Mouse (Mus musculus) thymus, adult 2 months (tissue): Measurements from ENCODE around the gene Rnf181. TPM values are rescaled to one million over a fixed set of nuclear protein-coding genes. Genes with fewer than 3 reads are reported as not detected.

ENCODE experiments used
- DNase-seq: peaks from one replicate; pipeline ENCODE4 v3.0.0; 2021
- H3K27ac ChIP-seq: fragments of 200-500 bp; 2 replicates; pipeline ENCODE4 v1.5.1; 2012; ENCODE audit warnings: low read length, control low read depth; ENCODE audit not compliant: control insufficient read depth, insufficient read depth
- H3K27me3 ChIP-seq: fragments of 200-500 bp; 2 replicates; pipeline ENCODE4 v1.6.1; 2012; ENCODE audit warnings: mild to moderate bottlenecking, low read length, moderate library complexity, mixed read lengths; ENCODE audit not compliant: control insufficient read depth, insufficient read depth
- H3K36me3 ChIP-seq: fragments of 200-500 bp; 2 replicates; pipeline ENCODE4 v1.6.1; 2012; ENCODE audit warnings: mild to moderate bottlenecking, low read length, moderate library complexity; ENCODE audit not compliant: control insufficient read depth, insufficient read depth
- H3K4me1 ChIP-seq: fragments of 200-500 bp; replicated peaks from 2 replicates; pipeline ENCODE4 v1.6.1; 2012; ENCODE audit warnings: low read length; ENCODE audit not compliant: control insufficient read depth, insufficient read depth
- H3K4me3 ChIP-seq: fragments of 200-500 bp; 2 replicates; pipeline ENCODE4 v1.5.1; 2012; ENCODE audit warnings: mild to moderate bottlenecking, low read length, control low read depth, moderate library complexity; ENCODE audit not compliant: control insufficient read depth, insufficient read depth
- CTCF ChIP-seq: fragments of 200-500 bp; IDR thresholded peaks from 2 replicates; pipeline ENCODE4 v1.5.1; 2012; ENCODE audit warnings: mild to moderate bottlenecking, control low read depth, low read length, moderate library complexity, borderline replicate concordance; ENCODE audit not compliant: control insufficient read depth, poor library complexity, insufficient read depth; ENCODE audit errors: extremely low read depth
- POLR2A ChIP-seq: fragments of 200-500 bp; IDR thresholded peaks from 2 replicates; pipeline ENCODE4 v1.6.1; 2012; ENCODE audit warnings: mild to moderate bottlenecking, low read length, control low read depth, moderate library complexity; ENCODE audit not compliant: control insufficient read depth, poor library complexity, insufficient read depth; ENCODE audit errors: extremely low read depth
- WGBS: fragments of 180-500 bp; shearing (Covaris S2); methylation state at CpG from one replicate; pipeline ENCODE4 v1.1.7; 2018; 5-methylcytosine and 5-hydroxymethylcytosine counted together
- polyA plus RNA-seq: library from polyadenylated mRNA; depleted of rRNA; stranded (reverse); fragments of >200 nt; gene quantifications from 2 replicates; pipeline ENCODE4 v1.2.3, GENCODE M21; 2012

Gene Rnf181
- polyA plus RNA-seq, 1 experiment: 98.9 TPM

GRCm38 (mm10) chr6:72362132-72363028, 4.4 kb downstream of the Rnf181 start:
- Histone ChIP-seq H3K4me3 (peak overlapping the region; percentile 70), H3K4me1 (peaks cover 11% of the 10 kb centered on the region), H3K27me3 (no peaks in the 10 kb centered on the region), H3K27ac (peak overlapping the region; percentile 79), H3K36me3 (peaks cover 13% of the 10 kb centered on the region; the same call in 1 of the 2 replicates)
- no peak for TF ChIP-seq CTCF
- TF ChIP-seq POLR2A: peak; percentile 73
- peak; percentile 97 for DNase-seq
- WGBS: under 1% methylated on average over 42 of the region's 42 CpGs

GRCm38 (mm10) chr6:72361121-72361551, 5.6 kb downstream of the Rnf181 start:
- Histone ChIP-seq H3K4me3 (no peak overlapping the region), H3K36me3 (peaks cover 13% of the 10 kb centered on the region; the same call in 1 of the 2 replicates), H3K4me1 (peaks cover 9% of the 10 kb centered on the region), H3K27me3 (no peaks in the 10 kb centered on the region), H3K27ac (no peak overlapping the region)
- 66% methylated on average over 5 of the region's 5 CpGs for WGBS
- no peak for DNase-seq
- TF ChIP-seq CTCF (no peak), POLR2A (no peak)

- Histone ChIP-seq H3K4me1 (peaks cover 11% of the 10 kb centered on the region), H3K27me3 (peaks cover 2% of the 10 kb centered on the region; the same call in 1 of the 2 replicates), H3K36me3 (peaks cover 13% of the 10 kb centered on the region; the same call in 1 of the 2 replicates), H3K4me3 (no peak overlapping the region), H3K27ac (no peak overlapping the region)
- DNase-seq: no peak
- WGBS: 95% methylated on average over 7 of the region's 7 CpGs
- TF ChIP-seq CTCF: no peak
Measured at GRCm38 (mm10) chr6:72360599-72360935, 6.2 kb downstream of the Rnf181 start.

GRCm38 (mm10) chr6:72359891-72360598, 6.7 kb downstream of the Rnf181 start:
- no peak overlapping the region for H3K4me3 ChIP-seq

GRCm38 (mm10) chr6:72359343-72359742, 7.4 kb downstream of the Rnf181 start:
- Histone ChIP-seq H3K27ac (no peak overlapping the region), H3K4me1 (peaks cover 20% of the 10 kb centered on the region), H3K36me3 (peaks cover 13% of the 10 kb centered on the region; the same call in 1 of the 2 replicates), H3K27me3 (peaks cover 4% of the 10 kb centered on the region; the same call in 1 of the 2 replicates), H3K4me3 (no peak overlapping the region)
- WGBS: 83% methylated on average over 2 of the region's 2 CpGs
- TF ChIP-seq POLR2A: no peak
- no peak for TF ChIP-seq CTCF
- no peak for DNase-seq

More at GRCm38 (mm10) chr6:72359891-72360598, 6.7 kb downstream of the Rnf181 start:
- peaks cover 17% of the 10 kb centered on the region for H3K4me1 ChIP-seq
- peaks cover 13% of the 10 kb centered on the region; the same call in 1 of the 2 replicates for H3K36me3 ChIP-seq
- peaks cover 4% of the 10 kb centered on the region; the same call in 1 of the 2 replicates for H3K27me3 ChIP-seq
- 97% methylated on average over 11 of the region's 11 CpGs for WGBS
- TF ChIP-seq CTCF (no peak), POLR2A (no peak)
- DNase-seq: no peak
- H3K27ac ChIP-seq: no peak overlapping the region

- TF ChIP-seq POLR2A: no peak
- no peak for TF ChIP-seq CTCF
- Histone ChIP-seq H3K27ac (no peak overlapping the region), H3K4me1 (peaks cover 20% of the 10 kb centered on the region), H3K27me3 (peaks cover 4% of the 10 kb centered on the region; the same call in 1 of the 2 replicates), H3K36me3 (peaks cover 13% of the 10 kb centered on the region; the same call in 1 of the 2 replicates), H3K4me3 (no peak overlapping the region)
- DNase-seq: no peak
- 96% methylated on average over 10 of the region's 10 CpGs for WGBS
Measured at GRCm38 (mm10) chr6:72358086-72358764, 8.5 kb downstream of the Rnf181 start.
